Mouse (Mus musculus) granulocyte monocyte progenitor cell, adult 5-6 weeks (primary cell): Measurements from ENCODE around the gene Mfap2. TPM values are rescaled to one million over a fixed set of nuclear protein-coding genes. Genes with fewer than 3 reads are reported as not detected.
A peak's percentile ranks its signal among the peaks of the same experiment; 100 is the strongest.

Experiments
- ATAC-seq: replicated peaks from 2 replicates; pipeline ENCODE4 v1.8.0; 2016; ENCODE audit warnings: mild to moderate bottlenecking, moderate TSS enrichment, inconsistent platforms; ENCODE audit not compliant: poor library complexity, severe bottlenecking
- total RNA-seq, 2 experiments: library from RNA; stranded (forward) in 1 of 2; stranded (reverse) in 1 of 2; fragments of 200-712, 200-1000 nt in 1 of 2; fragments of >200 nt in 1 of 2; fragmentation: Nextera tagmentation in 1 of 2; gene quantifications; 2 replicates each; pipeline ENCODE4 v1.2.3; 2014 to 2017

Mfap2 gene
- not detected in 2 replicates for total RNA-seq (2014; fragmentation: Nextera tagmentation)
- total RNA-seq (2017) = not detected in 2 replicates

- ATAC-seq = no peak
Measured at GRCm38 (mm10) chr4:141010118-141010517, at the start of gene Mfap2. Gene Mfap2, plus strand, starts transcription at chr4:141010418.

- ATAC-seq = peak; percentile 84
Measured at GRCm38 (mm10) chr4:140960781-140961466, 49.3 kb upstream of the Mfap2 start, which contains the start of gene Sdhb. Gene Sdhb, plus strand, starts transcription at chr4:140961203.

DNA sequence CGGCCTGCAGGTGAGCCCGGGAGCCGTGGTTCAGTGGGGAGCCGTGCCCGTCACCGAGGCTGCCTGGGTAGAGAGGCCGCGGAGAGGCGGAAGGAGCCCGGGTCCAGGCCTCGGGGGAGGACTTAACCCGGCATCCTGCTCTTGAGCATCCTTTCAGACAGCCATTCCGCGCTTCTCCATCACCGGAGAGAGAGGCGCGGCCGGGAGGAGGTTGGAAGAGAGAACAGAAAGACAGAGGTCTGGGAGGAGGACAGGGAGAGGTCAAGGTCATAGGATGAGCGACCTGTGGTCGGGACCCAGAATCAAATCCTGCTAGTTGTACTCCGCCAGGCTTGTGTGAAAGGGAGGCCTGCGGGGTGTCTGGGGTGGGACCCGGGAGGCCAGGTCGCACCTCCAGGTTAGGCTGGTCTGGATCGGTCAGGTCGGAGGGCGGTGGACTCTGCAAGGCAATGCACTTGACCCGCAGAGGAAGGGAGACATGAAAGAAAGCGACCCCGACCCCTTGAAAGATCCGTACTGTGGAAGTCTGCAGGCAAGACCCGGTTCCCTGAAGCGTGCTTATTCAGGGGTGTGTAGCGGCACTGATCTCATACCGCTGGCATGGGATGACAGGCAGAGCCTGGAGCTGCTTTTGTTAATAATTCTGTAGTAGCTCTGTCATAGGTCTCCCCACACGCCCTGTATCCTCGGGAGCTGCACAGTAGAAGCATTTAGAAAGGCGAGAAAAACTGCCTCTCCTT is 48.6 kb upstream of the Mfap2 start:
- peak; percentile 9 for ATAC-seq

DNA sequence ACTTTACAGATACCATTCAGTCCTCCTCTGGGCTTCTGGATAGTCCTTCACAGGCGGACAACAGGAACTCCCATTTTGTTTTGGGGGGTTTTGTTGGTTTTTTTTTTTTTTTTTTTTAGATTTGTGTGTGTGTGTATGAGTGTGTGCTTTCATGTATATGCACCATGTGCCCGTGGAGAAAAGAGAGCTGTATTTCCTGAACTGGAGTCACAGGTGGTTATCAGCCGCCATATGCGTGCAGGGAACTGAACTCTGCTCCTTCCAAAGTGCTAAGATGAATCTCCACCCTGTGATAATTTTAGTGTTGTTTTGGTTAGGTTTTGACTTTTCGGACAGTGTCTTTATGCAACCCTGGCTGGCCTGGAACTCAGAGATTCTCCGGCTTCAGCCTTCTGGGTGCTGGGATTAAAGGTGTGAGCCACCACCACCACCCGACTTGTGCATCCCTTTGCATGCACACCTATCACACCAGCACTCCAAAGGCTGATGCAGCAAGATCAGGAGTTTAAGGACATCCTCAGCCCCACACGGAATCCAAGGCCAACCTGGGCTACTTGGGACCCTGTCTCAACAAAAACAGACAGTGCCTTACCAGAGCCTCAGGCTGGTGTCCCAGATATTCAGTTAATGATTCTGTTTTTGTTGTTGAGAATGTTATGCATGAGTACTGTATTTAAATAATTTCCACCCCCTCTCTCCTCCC is 47.9 kb upstream of the Mfap2 start:
- ATAC-seq = no peak

- ATAC-seq = no peak
Measured at GRCm38 (mm10) chr4:140962950-140963349, 47.3 kb upstream of the Mfap2 start.

- 0 out of 2 replicates have a peak, but pooled peaks have one; percentile 6 for ATAC-seq
Measured at GRCm38 (mm10) chr4:140963941-140964597, 46.1 kb upstream of the Mfap2 start.

GRCm38 (mm10) chr4:140964620-140965019 is 45.6 kb upstream of the Mfap2 start:
- ATAC-seq = peak; percentile 48

DNA sequence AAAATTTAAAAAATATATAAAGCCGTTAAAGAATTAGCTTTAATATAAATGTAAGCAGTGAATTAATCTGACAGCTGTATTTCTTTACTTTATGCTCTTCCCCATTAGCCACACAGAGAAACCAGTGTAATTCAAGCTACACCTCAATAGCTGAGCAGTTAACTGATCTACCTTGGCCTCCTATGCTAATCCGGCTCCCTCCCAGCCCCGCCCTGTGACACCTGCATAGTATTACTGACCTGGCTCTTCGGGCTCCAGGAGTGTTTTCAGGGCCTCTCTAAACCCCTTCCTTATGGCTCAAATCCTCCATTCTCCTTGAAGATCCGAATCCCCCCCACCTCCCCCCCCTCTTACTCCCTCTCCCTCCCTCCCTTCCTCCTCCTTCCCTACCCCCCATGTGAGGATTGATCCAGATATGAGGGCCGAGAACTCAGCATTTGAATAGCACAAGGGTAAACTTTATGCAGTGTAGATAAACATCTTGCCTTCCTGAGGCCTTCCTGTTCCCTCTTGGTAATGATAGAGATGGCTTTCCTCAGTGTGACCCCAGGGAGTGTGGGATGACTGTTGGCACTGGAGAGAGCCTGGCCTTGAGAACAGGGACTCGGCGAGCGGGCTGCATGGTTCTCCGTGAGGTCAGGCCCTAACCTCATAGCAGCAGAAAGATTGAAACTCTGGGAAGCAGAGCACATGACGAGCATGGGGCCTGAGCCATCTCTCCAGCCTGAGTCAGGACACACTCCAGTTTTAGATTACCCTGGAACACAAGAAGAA is 42.6 kb upstream of the Mfap2 start:
- ATAC-seq = no peak

DNA sequence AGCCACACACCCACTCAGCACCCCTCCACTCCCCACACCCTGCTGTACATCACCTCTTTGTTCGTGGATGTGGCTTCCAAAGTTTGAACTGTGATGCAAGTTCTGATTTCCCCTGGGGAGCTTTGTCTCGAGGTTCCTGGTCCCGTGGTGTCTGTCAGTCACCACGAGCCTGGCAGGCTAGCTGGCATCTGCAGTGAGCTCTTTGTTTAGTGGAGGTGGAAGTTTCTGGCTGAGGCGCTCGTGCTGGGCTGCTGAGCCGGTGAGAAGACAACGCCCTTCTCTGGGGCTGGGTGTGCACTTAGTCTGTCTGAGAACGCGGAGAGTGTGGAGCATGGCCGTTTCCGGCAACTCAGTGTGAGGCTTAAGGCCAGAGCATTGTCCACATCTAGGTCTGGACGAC is 38.5 kb upstream of the Mfap2 start:
- no peak for ATAC-seq

- no peak for ATAC-seq
Measured at GRCm38 (mm10) chr4:140974408-140974807, 35.8 kb upstream of the Mfap2 start.

GRCm38 (mm10) chr4:140975356-140975755 is 34.9 kb upstream of the Mfap2 start:
- ATAC-seq = peak; percentile 88

DNA sequence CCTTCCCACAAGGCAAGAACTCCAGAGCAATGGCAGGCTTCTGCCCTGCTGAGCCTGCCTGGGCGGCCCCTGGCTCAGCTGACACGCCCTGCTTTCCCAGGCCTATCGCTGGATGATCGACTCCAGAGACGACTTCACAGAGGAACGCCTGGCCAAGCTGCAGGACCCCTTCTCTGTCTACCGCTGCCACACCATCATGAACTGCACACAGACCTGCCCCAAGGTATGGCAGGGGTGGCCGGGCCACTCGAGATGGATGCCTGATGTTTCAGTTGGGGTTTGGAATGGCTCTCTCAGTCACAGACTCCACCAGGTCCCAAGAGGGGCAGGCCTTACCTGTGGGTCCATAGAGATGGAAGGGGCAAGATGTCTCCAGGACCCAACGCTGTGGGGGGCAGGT is 32.9 kb upstream of the Mfap2 start:
- no peak for ATAC-seq

DNA sequence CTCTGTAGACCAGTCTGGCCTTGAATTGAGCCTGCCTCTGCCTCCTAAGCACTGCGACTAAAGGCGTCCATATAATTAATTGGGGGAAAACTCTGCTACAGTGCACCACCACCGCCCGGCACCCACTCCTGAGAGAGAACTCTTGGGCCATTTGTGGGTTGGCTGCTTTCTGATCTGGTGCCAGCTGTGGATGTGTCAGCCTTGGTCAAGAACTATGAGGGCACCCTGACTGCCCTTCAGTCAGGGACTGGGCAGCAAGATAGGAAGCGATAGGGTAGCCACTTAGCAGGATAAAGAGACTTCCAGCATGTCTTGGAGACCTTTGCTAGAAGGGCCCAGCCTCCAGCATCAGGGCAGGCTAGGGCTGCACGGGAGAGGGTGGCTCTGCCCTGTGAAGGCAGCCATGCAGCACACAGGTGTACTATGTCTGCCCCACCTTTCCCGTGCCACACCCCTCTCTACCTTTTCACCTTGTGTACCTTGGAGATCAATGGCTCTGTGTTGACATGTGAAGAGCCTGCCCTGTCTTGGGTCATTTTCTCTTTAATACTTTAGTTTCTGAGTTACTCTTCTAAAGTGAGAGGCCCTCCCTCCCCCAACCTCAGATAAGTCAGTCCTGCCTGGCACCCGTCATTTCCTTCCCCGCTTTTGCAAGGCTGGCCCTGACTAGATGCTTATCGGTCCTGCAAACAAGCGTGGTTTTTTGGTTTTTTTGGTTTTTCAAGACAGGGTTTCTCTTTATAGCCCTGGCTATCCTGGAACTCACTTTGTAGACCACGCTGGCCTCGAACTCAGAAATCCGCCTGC is 32.1 kb upstream of the Mfap2 start:
- no peak for ATAC-seq

DNA sequence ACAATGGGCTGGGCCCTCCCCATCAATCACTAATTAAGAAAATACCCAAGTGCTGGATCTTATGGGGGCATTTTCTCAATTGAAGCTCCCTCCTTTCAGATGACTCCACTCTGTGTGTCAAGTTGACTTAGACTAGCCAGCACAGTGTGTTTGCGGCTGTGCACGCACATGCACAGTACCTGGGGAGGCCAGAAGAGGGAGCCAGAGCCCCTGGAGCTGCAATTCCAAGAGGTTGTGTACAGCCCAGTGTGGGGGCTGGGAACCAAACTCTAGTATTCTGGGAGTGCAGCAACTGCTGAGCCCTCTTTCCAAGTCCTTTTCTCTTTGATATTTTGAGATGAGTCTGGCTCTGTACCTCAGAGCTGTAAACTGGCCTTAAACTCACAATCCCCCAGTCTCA is 28.6 kb upstream of the Mfap2 start:
- no peak for ATAC-seq

DNA sequence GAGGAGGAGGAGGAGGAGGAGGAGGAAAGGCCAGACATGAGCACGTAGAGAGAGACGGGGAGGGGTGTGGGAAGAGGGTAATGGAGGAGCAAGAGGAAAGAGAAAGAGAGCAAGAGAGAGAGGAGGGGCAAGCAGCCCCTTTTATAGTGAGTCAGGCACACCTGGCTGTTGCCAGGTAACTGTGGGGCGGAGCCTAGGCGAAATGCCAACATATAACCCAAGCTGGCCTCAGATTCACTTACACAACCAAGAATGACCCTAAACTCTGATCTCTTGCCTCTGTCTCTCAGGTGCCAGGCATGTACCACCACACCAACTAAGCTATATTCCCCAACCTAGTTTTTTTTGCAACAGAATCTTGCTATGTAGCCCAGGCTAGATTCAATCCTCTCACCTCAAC is 27.4 kb upstream of the Mfap2 start:
- 0 out of 2 replicates have a peak, but pooled peaks have one; percentile 4 for ATAC-seq

DNA sequence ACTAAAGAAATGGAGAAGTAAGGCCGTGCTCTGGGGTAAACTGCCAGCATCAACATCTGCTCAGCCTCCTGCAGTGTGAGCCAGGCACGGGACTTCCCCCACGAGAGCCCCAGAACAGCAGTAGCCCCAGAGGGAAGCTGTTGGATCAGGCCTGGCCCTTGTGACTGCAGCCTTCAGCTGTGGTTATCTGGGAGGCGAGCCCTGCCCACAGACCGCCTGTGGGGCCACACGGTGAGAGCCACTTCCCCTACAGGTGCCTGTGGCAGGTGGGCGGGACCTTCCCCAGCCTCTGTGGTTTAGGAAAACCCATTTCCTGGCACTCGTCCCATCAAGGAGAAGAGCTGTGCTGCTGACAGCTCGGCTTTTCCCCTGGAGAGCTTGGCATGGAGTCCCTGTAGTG is 26.8 kb upstream of the Mfap2 start:
- ATAC-seq = peak; percentile 89

DNA sequence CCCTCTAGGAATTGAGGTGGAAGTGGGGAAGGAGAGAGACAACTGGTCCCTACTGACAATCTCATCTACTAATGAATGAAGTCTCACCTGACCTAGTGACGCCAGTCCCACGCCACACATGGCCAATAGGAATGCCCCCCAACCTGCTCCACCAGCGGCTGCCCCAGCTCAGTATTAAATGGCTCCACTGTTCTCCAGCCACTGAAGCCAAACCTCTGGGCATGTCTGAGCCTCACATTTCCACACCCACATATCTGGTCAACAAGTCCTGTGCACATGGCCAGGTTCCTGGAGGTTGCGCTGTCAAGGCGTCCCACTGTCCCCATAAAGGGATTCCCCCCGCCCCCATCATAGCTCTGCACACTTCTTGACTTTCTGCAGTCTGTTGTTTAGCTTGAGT is 25.7 kb upstream of the Mfap2 start:
- no peak for ATAC-seq

GRCm38 (mm10) chr4:140986024-140986710 is 24.1 kb upstream of the Mfap2 start:
- no peak for ATAC-seq
